Mouse (Mus musculus) CH12.LX (cell line): ENCODE results near the gene Atg16l2. TPM values are rescaled to one million over a fixed set of nuclear protein-coding genes. Genes with fewer than 3 reads are reported as not detected.

Experiments used
- DNase-seq: peaks from one replicate; pipeline ENCODE4 v3.0.0-alpha.2; 2013; ENCODE audit errors: extremely low read depth
- H3K27ac ChIP-seq: 2 replicates; pipeline ENCODE4 v1.5.1; 2012; ENCODE audit warnings: low read depth, mild to moderate bottlenecking, control low read depth, moderate library complexity; ENCODE audit not compliant: insufficient read depth
- H3K27me3 ChIP-seq: replicated peaks from 2 replicates; pipeline ENCODE3; 2012; ENCODE audit warnings: inconsistent platforms
- H3K36me3 ChIP-seq, 2 experiments: replicated peaks in 1 of 2; 2 replicates each; pipeline versions ENCODE3 to v1.6.1; 2012; ENCODE audit warnings: inconsistent platforms in 1 of 2, low read length in 1 of 2, mild to moderate bottlenecking in 1 of 2, mixed read lengths in 1 of 2, moderate library complexity in 1 of 2; ENCODE audit not compliant: control insufficient read depth in 1 of 2, insufficient read depth in 1 of 2
- H3K4me1 ChIP-seq, 2 experiments: 2 replicates each; pipeline ENCODE4 v1.6.1; 2012; ENCODE audit warnings: inconsistent platforms in 1 of 2, moderate library complexity in 1 of 2; ENCODE audit not compliant: insufficient read depth in 2 of 2, control insufficient read depth in 1 of 2
- H3K4me2 ChIP-seq: 2 replicates; pipeline ENCODE4 v1.6.1; 2012; ENCODE audit warnings: low read depth, mild to moderate bottlenecking, control low read depth; ENCODE audit not compliant: poor library complexity, insufficient read depth, severe bottlenecking
- H3K4me3 ChIP-seq, 3 experiments: fragments of 150-350 bp in 1 of 3; sonication (generic) in 1 of 3; replicated peaks in 1 of 3; 2 replicates each; pipeline versions ENCODE3 to v1.5.1; 2011 to 2012; ENCODE audit warnings: low read depth in 2 of 3, low read length in 2 of 3, mild to moderate bottlenecking in 2 of 3, moderate library complexity in 2 of 3, control low read depth in 1 of 3, improper control_type of control experiment in 1 of 3, inconsistent platforms in 1 of 3, mixed read lengths in 1 of 3; ENCODE audit not compliant: poor library complexity in 1 of 3
- H3K79me2 ChIP-seq: replicated peaks from 2 replicates; pipeline ENCODE4 v1.6.1; 2012; ENCODE audit warnings: mild to moderate bottlenecking, moderate library complexity; ENCODE audit not compliant: control insufficient read depth, poor library complexity, insufficient read depth, severe bottlenecking; ENCODE audit errors: extremely low read depth
- H3K9ac ChIP-seq: 2 replicates; pipeline ENCODE4 v1.6.1; 2012; ENCODE audit warnings: low read depth, mild to moderate bottlenecking, control low read depth, moderate library complexity; ENCODE audit not compliant: insufficient read depth
- H3K9me3 ChIP-seq: replicated peaks from 2 replicates; pipeline ENCODE3; 2012; ENCODE audit warnings: low read length, inconsistent platforms, mixed read lengths
- BHLHE40 ChIP-seq: IDR thresholded peaks from 2 replicates; pipeline ENCODE4 v1.6.1; 2011; ENCODE audit warnings: mild to moderate bottlenecking, low read depth, low read length, improper control_type of control experiment
- CHD1 ChIP-seq: IDR thresholded peaks from 2 replicates; pipeline ENCODE4 v1.6.1; 2012; ENCODE audit warnings: low read depth, low read length, improper control_type of control experiment, inconsistent platforms
- CHD2 ChIP-seq: IDR thresholded peaks from 2 replicates; pipeline ENCODE4 v1.6.1; 2011; ENCODE audit warnings: low read length, improper control_type of control experiment
- CTCF ChIP-seq, 2 experiments: IDR thresholded peaks in 1 of 2; conservative IDR thresholded peaks in 1 of 2; 2 replicates each; pipeline ENCODE4 v1.5.1; 2011 to 2012; ENCODE audit warnings: low read depth in 2 of 2, low read length in 2 of 2, improper control_type of control experiment in 1 of 2, inconsistent platforms in 1 of 2, mild to moderate bottlenecking in 1 of 2, moderate library complexity in 1 of 2
- E2F4 ChIP-seq: IDR thresholded peaks from 2 replicates; pipeline ENCODE4 v1.6.1; 2011; ENCODE audit warnings: low read depth, low read length, improper control_type of control experiment; ENCODE audit not compliant: insufficient replicate concordance
- ELF1 ChIP-seq: IDR thresholded peaks from 2 replicates; pipeline ENCODE4 v1.6.1; 2014; ENCODE audit warnings: low read depth, mild to moderate bottlenecking, inconsistent platforms, low read length, improper control_type of control experiment
- EP300 ChIP-seq: IDR thresholded peaks from 2 replicates; pipeline ENCODE4 v1.6.1; 2011; ENCODE audit warnings: low read length, improper control_type of control experiment
- ETS1 ChIP-seq: conservative IDR thresholded peaks from 2 replicates; pipeline ENCODE4 v1.6.1; 2012; ENCODE audit warnings: low read depth, mild to moderate bottlenecking, inconsistent platforms, low read length, improper control_type of control experiment, moderate library complexity
- GABPA ChIP-seq: IDR thresholded peaks from 2 replicates; pipeline ENCODE4 v1.6.1; 2012; ENCODE audit warnings: low read depth, low read length, improper control_type of control experiment, inconsistent platforms; ENCODE audit not compliant: insufficient replicate concordance
- HCFC1 ChIP-seq: IDR thresholded peaks from 2 replicates; pipeline ENCODE4 v1.6.1; 2012; ENCODE audit warnings: low read depth, mild to moderate bottlenecking, inconsistent platforms, low read length, improper control_type of control experiment
- IRF4 ChIP-seq: IDR thresholded peaks from 2 replicates; pipeline ENCODE4 v1.6.1; 2014; ENCODE audit warnings: low read depth, mild to moderate bottlenecking, inconsistent platforms, low read length, improper control_type of control experiment
- JUN ChIP-seq: IDR thresholded peaks from 2 replicates; pipeline ENCODE4 v1.6.1; 2011; ENCODE audit warnings: low read depth, mild to moderate bottlenecking, low read length, improper control_type of control experiment, moderate library complexity; ENCODE audit not compliant: insufficient read depth
- JUND ChIP-seq: conservative IDR thresholded peaks from 2 replicates; pipeline ENCODE4 v1.6.1; 2011; ENCODE audit warnings: low read depth, low read length, improper control_type of control experiment
- KAT2A ChIP-seq: IDR thresholded peaks from 2 replicates; pipeline ENCODE4 v1.6.1; 2012; ENCODE audit warnings: low read length, improper control_type of control experiment, inconsistent platforms; ENCODE audit not compliant: insufficient replicate concordance
- MAFK ChIP-seq: IDR thresholded peaks from 2 replicates; pipeline ENCODE4 v1.6.1; 2011; ENCODE audit warnings: low read length, improper control_type of control experiment; ENCODE audit not compliant: insufficient replicate concordance
- MAX ChIP-seq: IDR thresholded peaks from 2 replicates; pipeline ENCODE4 v1.6.1; 2011; ENCODE audit warnings: low read length, improper control_type of control experiment
- MAZ ChIP-seq: IDR thresholded peaks from 2 replicates; pipeline ENCODE4 v1.6.1; 2012; ENCODE audit warnings: low read depth, mild to moderate bottlenecking, inconsistent platforms, low read length, improper control_type of control experiment, moderate library complexity
- MEF2A ChIP-seq: IDR thresholded peaks from 2 replicates; pipeline ENCODE4 v1.6.1; 2014; ENCODE audit warnings: low read depth, mild to moderate bottlenecking, inconsistent platforms, low read length, improper control_type of control experiment, borderline replicate concordance
- MXI1 ChIP-seq: IDR thresholded peaks from 2 replicates; pipeline ENCODE4 v1.6.1; 2011; ENCODE audit warnings: mild to moderate bottlenecking, low read depth, low read length, improper control_type of control experiment
- MYC ChIP-seq: IDR thresholded peaks from 2 replicates; pipeline ENCODE4 v1.6.1; 2011; ENCODE audit warnings: low read depth, mild to moderate bottlenecking, improper control_type of control experiment, low read length
- NELFE ChIP-seq: IDR thresholded peaks from 2 replicates; pipeline ENCODE4 v1.6.1; 2011; ENCODE audit warnings: low read depth, low read length, improper control_type of control experiment
- NRF1 ChIP-seq: IDR thresholded peaks from 2 replicates; pipeline ENCODE4 v1.6.1; 2014; ENCODE audit warnings: low read depth, mild to moderate bottlenecking, inconsistent platforms, low read length, improper control_type of control experiment, moderate library complexity
- PAX5 ChIP-seq: IDR thresholded peaks from 2 replicates; pipeline ENCODE4 v1.6.1; 2012; ENCODE audit warnings: low read length, inconsistent platforms, mixed read lengths
- POLR2A ChIP-seq: IDR thresholded peaks from 2 replicates; pipeline ENCODE4 v1.6.1; 2011; ENCODE audit warnings: low read depth, mild to moderate bottlenecking, improper control_type of control experiment, low read length
- POLR2AphosphoS2 ChIP-seq: IDR thresholded peaks from 2 replicates; pipeline ENCODE4 v1.6.1; 2011; ENCODE audit warnings: low read depth, low read length, improper control_type of control experiment
- RAD21 ChIP-seq: IDR thresholded peaks from 2 replicates; pipeline ENCODE4 v1.6.1; 2011; ENCODE audit warnings: low read depth, mild to moderate bottlenecking, low read length, improper control_type of control experiment, moderate library complexity
- RCOR1 ChIP-seq: conservative IDR thresholded peaks from 2 replicates; pipeline ENCODE4 v1.6.1; 2012; ENCODE audit warnings: low read depth, mild to moderate bottlenecking, inconsistent platforms, low read length, improper control_type of control experiment
- SIN3A ChIP-seq: IDR thresholded peaks from 2 replicates; pipeline ENCODE4 v1.6.1; 2012; ENCODE audit warnings: low read length, improper control_type of control experiment, inconsistent platforms
- SMC3 ChIP-seq: IDR thresholded peaks from 2 replicates; pipeline ENCODE4 v1.6.1; 2011; ENCODE audit warnings: low read depth, low read length, improper control_type of control experiment
- TBP ChIP-seq: conservative IDR thresholded peaks from 2 replicates; pipeline ENCODE4 v1.6.1; 2011; ENCODE audit warnings: low read depth, low read length, improper control_type of control experiment
- TCF12 ChIP-seq: IDR thresholded peaks from 2 replicates; pipeline ENCODE4 v1.6.1; 2014; ENCODE audit warnings: low read depth, mild to moderate bottlenecking, inconsistent platforms, low read length, improper control_type of control experiment
- UBTF ChIP-seq: IDR thresholded peaks from 2 replicates; pipeline ENCODE4 v1.6.1; 2012; ENCODE audit warnings: low read depth, mild to moderate bottlenecking, inconsistent platforms, low read length, improper control_type of control experiment, moderate library complexity
- USF1 ChIP-seq: IDR thresholded peaks from 2 replicates; pipeline ENCODE4 v1.6.1; 2014; ENCODE audit warnings: low read depth, mild to moderate bottlenecking, inconsistent platforms, low read length, improper control_type of control experiment
- USF2 ChIP-seq: conservative IDR thresholded peaks from 2 replicates; pipeline ENCODE4 v1.6.1; 2011; ENCODE audit warnings: low read depth, low read length, improper control_type of control experiment
- ZC3H11A ChIP-seq: IDR thresholded peaks from 2 replicates; pipeline ENCODE4 v1.6.1; 2012; ENCODE audit warnings: low read depth, mild to moderate bottlenecking, inconsistent platforms, low read length, improper control_type of control experiment
- ZKSCAN1 ChIP-seq: IDR thresholded peaks from 2 replicates; pipeline ENCODE4 v1.6.1; 2012; ENCODE audit warnings: low read depth, inconsistent platforms, low read length, improper control_type of control experiment, borderline replicate concordance
- ZMIZ1 ChIP-seq: IDR thresholded peaks from 2 replicates; pipeline ENCODE4 v1.6.1; 2012; ENCODE audit warnings: low read depth, mild to moderate bottlenecking, inconsistent platforms, low read length, improper control_type of control experiment
- ZNF384 ChIP-seq: IDR thresholded peaks from 2 replicates; pipeline ENCODE4 v1.6.1; 2012; ENCODE audit warnings: low read depth, low read length, improper control_type of control experiment, inconsistent platforms
- dilution Hi-C: fragments of 300-500 bp; cut with MboI; formaldehyde crosslinking; loops from 2 replicates; pipeline ENCODE4 v1.14.3; 2020; ENCODE audit warnings: low sequenced_read_pairs; ENCODE audit not compliant: extremely low pct_unique_long_range_greater_than_20kb, extremely low pct_ligation_motif_present
- in situ Hi-C: fragments of 300-500 bp; cut with MboI; formaldehyde crosslinking; loops from 3 replicates; pipeline ENCODE4 v1.14.3; 2019; ENCODE audit warnings: low sequenced_read_pairs, low pct_ligation_motif_present, low pct_unique_long_range_greater_than_20kb, mixed read lengths
- polyA plus RNA-seq: library from polyadenylated mRNA; unstranded; fragments of >175 nt; gene quantifications from 2 replicates; pipeline ENCODE4 v1.2.1, GENCODE M21; 2012; ENCODE audit warnings: low read depth; ENCODE audit not compliant: insufficient read length
- total RNA-seq, 2 experiments: library from RNA; depleted of rRNA; stranded (reverse); fragments of 300-350 nt in 1 of 2; fragments of >200 nt in 1 of 2; gene quantifications; 2 replicates each; pipeline ENCODE4 v1.2.3; 2012 to 2014

Gene Atg16l2
- total and polyA plus RNA-seq, 3 experiments, result 12.7 to 43.8 (median 15.4) TPM

GRCm38 (mm10) chr7:101310327-101311028 is 8.4 kb upstream of the Atg16l2 start:
- Histone ChIP-seq H3K4me1 (peaks cover 0 to 17% of the 10 kb centered on the region in 2 experiments; a peak in 2 of 4 replicates), H3K27me3 (peaks cover 5% of the 10 kb centered on the region), H3K9ac (peak overlapping the region; percentile 65), H3K9me3 (no peaks in the 10 kb centered on the region), H3K4me3 (peak overlapping the region; percentile 59 to 67 (median 65)), H3K79me2 (no peaks in the 10 kb centered on the region), H3K4me2 (peak overlapping the region; percentile 75), H3K27ac (peak overlapping the region; percentile 82), H3K36me3 (no peaks in the 10 kb centered on the region)
- TF ChIP-seq ZKSCAN1 (no peak), TCF12 (no peak; the same call in 1 of the 2 replicates), PAX5 (no peak), MEF2A (peak; percentile 63; the same call in 1 of the 2 replicates), ZNF384 (no peak), MAFK (no peak), MAX (peak; percentile 72; the same call in 1 of the 2 replicates), USF1 (no peak), GABPA (no peak), USF2 (no peak), ZC3H11A (peak; percentile 34; the same call in 1 of the 2 replicates), ZMIZ1 (no peak), IRF4 (peak; percentile 72), HCFC1 (peak; percentile 84), UBTF (peak; percentile 84; the same call in 1 of the 2 replicates), CTCF (conservative IDR thresholded peaks at IDR 0.05 in 1 of 2, IDR thresholded peaks at IDR 0.05 in 1 of 2; ENCODE audit: low read depth in 2 of 2, low read length in 2 of 2) (peak; percentile 42 to 95), MYC (peak; percentile 58), ETS1 (0 out of 2 replicates have a peak, but pooled peaks have one; percentile 31), CHD2 (no peak), KAT2A (peak; percentile 51; the same call in 1 of the 2 replicates), RAD21 (peak; percentile 72), BHLHE40 (peak; percentile 72), TBP (peak; percentile 65; the same call in 1 of the 2 replicates), JUND (no peak), MAZ (peak; percentile 81), NELFE (peak; percentile 80), POLR2A (peak; percentile 83), RCOR1 (no peak), E2F4 (no peak), EP300 (no peak), SIN3A (peak; percentile 87), ELF1 (peak; percentile 88), MXI1 (peak; percentile 81; the same call in 1 of the 2 replicates), NRF1 (peak; percentile 91), CHD1 (no peak), POLR2AphosphoS2 (no peak), JUN (no peak), SMC3 (peak; percentile 83)
- in situ Hi-C loops (no loop called here), dilution Hi-C loops (no loop called here)
- peak; percentile 99 for DNase-seq
